Mouse (Mus musculus) liver, embryonic 14.5 days (tissue): ENCODE results near the gene BC030870. TPM values are rescaled to one million over a fixed set of nuclear protein-coding genes. Genes with fewer than 3 reads are reported as not detected.

Source experiments
- ATAC-seq: fragments of 200-750 bp; cut with Nextera tagmentation; 2 replicates; pipeline ENCODE4 v1.8.0; 2017; ENCODE audit warnings: moderate number of reproducible peaks, mild to moderate bottlenecking, moderate library complexity; ENCODE audit not compliant: insufficient read depth
- DNase-seq, 3 experiments: peaks; one replicate each; pipeline ENCODE4 v3.0.0-alpha.2; 2012 to 2013; ENCODE audit warnings: low read depth in 3 of 3, low spot score in 3 of 3
- H3K27ac ChIP-seq: fragments of 300-500 bp; sonication (generic); 2 replicates; pipeline ENCODE4 v1.5.1; 2014; ENCODE audit warnings: moderate library complexity, mild to moderate bottlenecking, control low read depth, inconsistent platforms
- H3K27me3 ChIP-seq: fragments of 300-500 bp; sonication (generic); 2 replicates; pipeline ENCODE4 v1.6.1; 2014; ENCODE audit warnings: mild to moderate bottlenecking, low read length, moderate library complexity; ENCODE audit not compliant: control insufficient read depth, insufficient read depth
- H3K36me3 ChIP-seq: fragments of 300-500 bp; sonication (generic); replicated peaks from 2 replicates; pipeline ENCODE4 v1.6.1; 2014; ENCODE audit warnings: low read depth; ENCODE audit not compliant: control insufficient read depth, insufficient read depth
- H3K4me1 ChIP-seq, 2 experiments: fragments of 200-500 bp in 1 of 2; fragments of 300-500 bp in 1 of 2; sonication (generic) in 1 of 2; replicated peaks; 2 replicates each; pipeline ENCODE4 v1.6.1; 2012 to 2014; ENCODE audit warnings: antibody characterized with exemption in 1 of 2, inconsistent platforms in 1 of 2, low read length in 1 of 2; ENCODE audit not compliant: control insufficient read depth in 2 of 2, insufficient read depth in 2 of 2
- H3K4me2 ChIP-seq: fragments of 300-500 bp; sonication (generic); 2 replicates; pipeline ENCODE4 v1.6.1; 2014; ENCODE audit warnings: low read depth, mild to moderate bottlenecking, control low read depth, moderate library complexity
- H3K4me3 ChIP-seq, 2 experiments: fragments of 200-500 bp in 1 of 2; fragments of 300-500 bp in 1 of 2; sonication (generic) in 1 of 2; 2 replicates each; pipeline ENCODE4 v1.5.1; 2012 to 2014; ENCODE audit warnings: low read depth in 2 of 2, low read length in 2 of 2, mild to moderate bottlenecking in 2 of 2, control low read depth in 1 of 2, inconsistent platforms in 1 of 2, moderate library complexity in 1 of 2; ENCODE audit not compliant: insufficient read depth in 1 of 2
- H3K9ac ChIP-seq: fragments of 300-500 bp; sonication (generic); replicated peaks from 2 replicates; pipeline ENCODE4 v1.6.1; 2014; ENCODE audit warnings: mild to moderate bottlenecking, control low read depth, moderate library complexity
- H3K9me3 ChIP-seq: fragments of 300-500 bp; sonication (generic); 2 replicates; pipeline ENCODE4 v1.6.1; 2016; ENCODE audit warnings: low read length, mixed read lengths; ENCODE audit not compliant: control insufficient read depth
- CTCF ChIP-seq: IDR thresholded peaks from 2 replicates; pipeline ENCODE4 v1.5.1; 2016; ENCODE audit warnings: antibody characterized with exemption, low read depth, control low read depth
- EP300 ChIP-seq: IDR thresholded peaks from 2 replicates; pipeline ENCODE4 v1.6.1; 2016; ENCODE audit warnings: antibody characterized with exemption, low read depth
- WGBS: fragments of 180-500 bp; shearing (Covaris S2); extraction: QIAGEN DNeasy Blood & Tissue Kit; methylation state at CpG from one replicate; pipeline ENCODE4 v1.1.7; 2014; ENCODE audit not compliant: insufficient replicate concordance; 5-methylcytosine and 5-hydroxymethylcytosine counted together
- polyA plus RNA-seq, 2 experiments: library from polyadenylated mRNA; depleted of rRNA in 1 of 2; stranded (reverse) in 1 of 2; unstranded in 1 of 2; fragments of >200 nt; fragmentation: Nextera tagmentation in 1 of 2; extraction: Ambion mirVana in 1 of 2; gene quantifications; 2 replicates each; pipeline versions ENCODE4 v1.2.1 to v1.2.3; 2012 to 2014

BC030870 gene
- polyA plus RNA-seq, 2 experiments = 0.02 TPM; not detected in 1

DNA sequence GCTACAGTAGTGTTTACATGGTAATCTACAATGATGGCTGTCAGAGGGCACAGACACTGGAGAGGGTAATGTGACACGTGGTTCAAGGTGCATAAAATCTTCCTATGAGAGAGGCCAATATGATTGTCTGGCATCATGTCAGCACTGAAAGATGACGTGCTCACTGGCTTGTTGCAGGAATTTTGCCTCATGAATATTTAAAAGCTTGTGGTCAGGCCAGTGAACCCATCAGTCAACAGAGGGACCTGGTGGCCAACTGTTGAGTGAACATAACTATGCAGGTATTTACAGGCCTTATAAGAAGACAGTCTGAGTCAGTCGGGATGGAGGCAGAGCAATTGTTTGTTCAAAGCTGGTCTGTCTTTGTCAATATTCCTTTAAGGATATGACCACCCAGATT is 29.6 kb downstream of the BC030870 start:
- H3K27me3 ChIP-seq = no peaks in the 10 kb centered on the region
- TF ChIP-seq CTCF = no peak
- no peak for TF ChIP-seq EP300
- no peak overlapping the region for H3K4me2 ChIP-seq
- no peak overlapping the region for H3K27ac ChIP-seq
- no peak overlapping the region for H3K9ac ChIP-seq
- ATAC-seq (no peak), DNase-seq (no peak)
- H3K4me1 ChIP-seq = no peaks in the 10 kb centered on the region
- H3K4me3 ChIP-seq = no peak overlapping the region
- 43% methylated on average over 3 of the region's 3 CpGs for WGBS
- H3K36me3 ChIP-seq = no peaks in the 10 kb centered on the region
- H3K9me3 ChIP-seq = no peaks in the 10 kb centered on the region

DNA sequence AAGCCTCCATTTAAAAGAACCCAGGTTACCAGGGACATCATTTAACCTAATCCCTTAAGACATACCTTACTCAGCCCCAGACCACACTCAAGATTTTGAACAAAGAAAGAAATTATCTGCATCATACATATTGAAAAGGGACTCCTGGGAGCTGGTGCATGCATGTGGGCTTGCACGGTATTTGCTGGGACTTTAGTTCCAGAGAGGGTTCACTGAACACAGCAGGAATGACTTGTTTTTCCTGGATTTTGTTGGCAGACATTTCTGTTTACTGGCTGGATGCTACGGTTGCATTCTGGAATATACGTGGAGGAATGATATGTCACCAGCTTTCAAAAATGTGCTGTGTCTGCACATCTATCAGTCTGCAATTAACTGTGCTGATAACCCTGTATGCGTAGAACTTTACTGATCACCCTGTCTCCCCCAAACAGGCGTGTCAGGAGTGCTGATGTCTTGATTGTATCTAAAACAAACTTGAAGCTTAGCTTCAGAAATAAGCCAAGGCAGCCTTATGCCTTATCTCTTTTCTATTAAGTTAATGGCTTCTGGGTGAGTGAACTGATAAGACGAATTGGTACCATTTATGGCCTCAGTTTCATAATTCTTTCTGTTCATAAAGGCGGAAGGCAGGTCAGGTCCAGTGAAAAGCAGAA is 31.5 kb downstream of the BC030870 start:
- H3K27me3 ChIP-seq = no peaks in the 10 kb centered on the region
- ATAC-seq (no peak), DNase-seq (no peak)
- H3K4me1 ChIP-seq = no peaks in the 10 kb centered on the region
- TF ChIP-seq CTCF (no peak), EP300 (no peak)
- H3K9ac ChIP-seq = no peak overlapping the region
- no peak overlapping the region for H3K4me3 ChIP-seq
- no peaks in the 10 kb centered on the region for H3K36me3 ChIP-seq
- 56% methylated on average over 7 of the region's 7 CpGs for WGBS
- no peak overlapping the region for H3K27ac ChIP-seq
- H3K9me3 ChIP-seq = no peaks in the 10 kb centered on the region
- no peak overlapping the region for H3K4me2 ChIP-seq

GRCm38 (mm10) chr8:65089781-65090180 is 39.6 kb downstream of the BC030870 start:
- no peaks in the 10 kb centered on the region for H3K27me3 ChIP-seq

GRCm38 (mm10) chr8:65088120-65088519 is 41.2 kb downstream of the BC030870 start:
- WGBS = 71% methylated on average over 12 of the region's 12 CpGs
- Histone ChIP-seq H3K27me3 (no peaks in the 10 kb centered on the region), H3K9me3 (no peaks in the 10 kb centered on the region), H3K27ac (no peak overlapping the region), H3K4me2 (no peak overlapping the region), H3K9ac (no peak overlapping the region), H3K4me1 (no peaks in the 10 kb centered on the region), H3K36me3 (no peaks in the 10 kb centered on the region), H3K4me3 (no peak overlapping the region)
- no peak for ATAC-seq
- no peak for DNase-seq
- no peak for TF ChIP-seq CTCF
- no peak for TF ChIP-seq EP300

More at GRCm38 (mm10) chr8:65089781-65090180, 39.6 kb downstream of the BC030870 start:
- Histone ChIP-seq H3K36me3 (no peaks in the 10 kb centered on the region), H3K4me3 (no peak overlapping the region), H3K9me3 (no peaks in the 10 kb centered on the region), H3K4me2 (no peak overlapping the region), H3K27ac (no peak overlapping the region), H3K4me1 (no peaks in the 10 kb centered on the region), H3K9ac (no peak overlapping the region)
- DNase-seq = no peak
- ATAC-seq = no peak
- no peak for TF ChIP-seq EP300
- no peak for TF ChIP-seq CTCF
- 63% methylated on average over 7 of the region's 7 CpGs for WGBS

DNA sequence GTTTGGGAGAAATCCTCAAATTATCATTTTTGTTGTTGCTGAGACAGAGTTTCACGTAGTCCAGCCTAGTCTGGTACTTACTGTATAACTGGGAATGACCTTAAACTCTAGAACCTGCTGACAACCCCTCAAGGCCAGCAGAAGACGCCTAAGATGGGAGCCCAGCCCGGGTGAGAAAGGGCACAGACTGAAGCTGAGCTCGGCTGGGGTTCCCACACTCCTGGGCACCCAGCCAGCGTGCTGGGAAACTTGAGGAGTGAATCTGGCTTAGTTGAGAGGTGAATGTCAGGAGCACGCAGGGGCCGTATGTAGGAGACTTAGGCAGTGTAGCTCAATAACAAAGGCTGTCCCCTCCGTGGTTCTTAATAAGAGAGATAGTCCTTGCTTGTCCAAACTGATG is 41.7 kb downstream of the BC030870 start:
- no peaks in the 10 kb centered on the region for H3K9me3 ChIP-seq
- H3K9ac ChIP-seq = no peak overlapping the region
- ATAC-seq = no peak
- DNase-seq = no peak
- H3K27me3 ChIP-seq = no peaks in the 10 kb centered on the region
- no peak overlapping the region for H3K4me2 ChIP-seq
- WGBS = 63% methylated on average over 8 of the region's 8 CpGs
- no peak overlapping the region for H3K27ac ChIP-seq
- no peak overlapping the region for H3K4me3 ChIP-seq
- TF ChIP-seq EP300 = no peak
- H3K4me1 ChIP-seq = no peaks in the 10 kb centered on the region
- no peaks in the 10 kb centered on the region for H3K36me3 ChIP-seq
